Mouse (Mus musculus): ENCODE data around the gene Il20ra. TPM values are rescaled to one million over a fixed set of nuclear protein-coding genes. Genes with fewer than 3 reads are reported as not detected.

The Il20ra gene
- total RNA-seq (2012; rRNA removed), result not detected in 2 replicates
- not detected in 2 replicates for total RNA-seq (2014; rRNA removed)
- polyA plus RNA-seq (2012; ENCODE audit: insufficient read length, low read depth), result not detected in 2 replicates

DNA sequence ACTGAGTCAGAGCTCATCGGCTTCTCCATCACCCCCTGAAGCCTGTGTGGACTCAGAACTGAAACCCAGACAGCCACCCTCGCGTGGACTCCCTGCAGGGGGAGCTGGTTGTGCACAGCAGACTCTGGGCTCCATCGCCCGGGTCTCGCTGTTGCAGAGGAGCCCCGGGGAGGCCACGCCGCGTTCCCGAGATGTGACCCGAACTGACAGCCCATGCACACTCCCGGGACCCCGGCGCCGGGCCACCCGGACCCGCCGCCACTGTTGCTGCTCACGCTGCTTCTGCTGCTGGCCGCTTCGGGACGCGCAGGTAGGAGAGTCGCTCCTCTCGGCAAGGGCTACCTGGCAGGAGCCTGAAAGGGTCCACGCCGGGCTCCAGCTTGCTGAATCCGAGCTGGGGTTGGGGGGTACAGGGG lies at the start of gene Il20ra:
Il20ra (plus strand) TSS at position 150 of the 416 bp plus-strand sequence.
- H3K4me2 ChIP-seq (ENCODE audit: insufficient read depth, low read depth, poor library complexity, severe bottlenecking), result peak within 1 kb of the TSS; percentile 47
- no peaks in the 10 kb centered on the region for H3K79me2 ChIP-seq (replicated peaks; ENCODE audit: control insufficient read depth, extremely low read depth, insufficient read depth, poor library complexity, severe bottlenecking)
- TF ChIP-seq GABPA (IDR thresholded peaks at IDR 0.05; ENCODE audit: insufficient replicate concordance, low read depth, low read length), result no peak
- no peak for TF ChIP-seq USF1 (IDR thresholded peaks at IDR 0.05; ENCODE audit: low read depth, low read length)
- no peak for TF ChIP-seq TCF12 (IDR thresholded peaks at IDR 0.05; ENCODE audit: low read depth, low read length)
- TF ChIP-seq BHLHE40 (IDR thresholded peaks at IDR 0.05; ENCODE audit: low read depth, low read length), result no peak
- no peak for TF ChIP-seq RCOR1 (conservative IDR thresholded peaks at IDR 0.05; ENCODE audit: low read depth, low read length)
- TF ChIP-seq E2F4 (IDR thresholded peaks at IDR 0.05; ENCODE audit: insufficient replicate concordance, low read depth, low read length), result no peak
- TF ChIP-seq HCFC1 (IDR thresholded peaks at IDR 0.05; ENCODE audit: low read depth, low read length), result no peak
- peak; percentile 55 for TF ChIP-seq SMC3 (IDR thresholded peaks at IDR 0.05; ENCODE audit: low read depth, low read length)
- no peak for TF ChIP-seq MEF2A (IDR thresholded peaks at IDR 0.05; ENCODE audit: borderline replicate concordance, low read depth, low read length)
- no peak for TF ChIP-seq NELFE (IDR thresholded peaks at IDR 0.05; ENCODE audit: low read depth, low read length)
- TF ChIP-seq MYC (IDR thresholded peaks at IDR 0.05; ENCODE audit: low read depth, low read length), result no peak
- peak; percentile 49 for TF ChIP-seq RAD21 (IDR thresholded peaks at IDR 0.05; ENCODE audit: low read depth, low read length)
- no peak for TF ChIP-seq IRF4 (IDR thresholded peaks at IDR 0.05; ENCODE audit: low read depth, low read length)
- no peak for TF ChIP-seq EP300 (IDR thresholded peaks at IDR 0.05; ENCODE audit: low read length)
- no peak for TF ChIP-seq USF2 (conservative IDR thresholded peaks at IDR 0.05; ENCODE audit: low read depth, low read length)
- TF ChIP-seq CHD2 (IDR thresholded peaks at IDR 0.05; ENCODE audit: low read length), result no peak
- peak in 1 of 2 experiments; percentile 65; a peak in 2 of 4 replicates for TF ChIP-seq CTCF (conservative IDR thresholded peaks at IDR 0.05 in 1 of 2, IDR thresholded peaks at IDR 0.05 in 1 of 2; ENCODE audit: low read depth in 2 of 2, low read length in 2 of 2)
- TF ChIP-seq MAX (IDR thresholded peaks at IDR 0.05; ENCODE audit: low read length), result no peak
- no peak for TF ChIP-seq POLR2A (IDR thresholded peaks at IDR 0.05; ENCODE audit: low read depth, low read length)
- no peak for TF ChIP-seq ELF1 (IDR thresholded peaks at IDR 0.05; ENCODE audit: low read depth, low read length)
- no peak for TF ChIP-seq CHD1 (IDR thresholded peaks at IDR 0.05; ENCODE audit: low read depth, low read length)
- no peak for TF ChIP-seq ZNF384 (IDR thresholded peaks at IDR 0.05; ENCODE audit: low read depth, low read length)
- no peak for TF ChIP-seq MAZ (IDR thresholded peaks at IDR 0.05; ENCODE audit: low read depth, low read length)
- TF ChIP-seq SIN3A (IDR thresholded peaks at IDR 0.05; ENCODE audit: low read length), result no peak
- no peak for TF ChIP-seq PAX5 (IDR thresholded peaks at IDR 0.05; ENCODE audit: low read length)
- no peak for TF ChIP-seq TBP (conservative IDR thresholded peaks at IDR 0.05; ENCODE audit: low read depth, low read length)
- no peak for TF ChIP-seq POLR2AphosphoS2 (IDR thresholded peaks at IDR 0.05; ENCODE audit: low read depth, low read length)
- no peaks in the 10 kb centered on the region; a peak in 1 of 4 replicates for H3K4me1 ChIP-seq (ENCODE audit: control insufficient read depth in 1 of 2, insufficient read depth in 2 of 2)
- dilution Hi-C loops (cut with MboI; ENCODE audit: extremely low pct_ligation_motif_present, extremely low pct_unique_long_range_greater_than_20kb, low sequenced_read_pairs) (no loop called here), in situ Hi-C loops (cut with MboI; ENCODE audit: low pct_ligation_motif_present, low pct_unique_long_range_greater_than_20kb, low sequenced_read_pairs) (loop anchor here (5.0 kb wide), 1 partner anchor 180 kb away; no protein-coding TSS in a partner anchor)
- no peak within 1 kb of the TSS for H3K4me3 ChIP-seq (replicated peaks in 1 of 3; ENCODE audit: low read depth in 2 of 3, low read length in 2 of 3, poor library complexity in 1 of 3)
- no peaks in the 10 kb centered on the region for H3K9me3 ChIP-seq (replicated peaks; ENCODE audit: low read length)
- no peaks in the 10 kb centered on the region for H3K36me3 ChIP-seq (replicated peaks in 1 of 2; ENCODE audit: control insufficient read depth in 1 of 2, insufficient read depth in 1 of 2, low read length in 1 of 2)
- no peak within 1 kb of the TSS for H3K9ac ChIP-seq (ENCODE audit: insufficient read depth, low read depth)
- no peaks in the 10 kb centered on the region for H3K27me3 ChIP-seq (replicated peaks)
- no peak for DNase-seq (ENCODE audit: extremely low read depth)
- H3K27ac ChIP-seq (ENCODE audit: insufficient read depth, low read depth), result no peak within 1 kb of the TSS

All from CH12.LX (cell line).